ENCODE assay signal across 10 mouse cellular contexts in the genomic region with DNA sequence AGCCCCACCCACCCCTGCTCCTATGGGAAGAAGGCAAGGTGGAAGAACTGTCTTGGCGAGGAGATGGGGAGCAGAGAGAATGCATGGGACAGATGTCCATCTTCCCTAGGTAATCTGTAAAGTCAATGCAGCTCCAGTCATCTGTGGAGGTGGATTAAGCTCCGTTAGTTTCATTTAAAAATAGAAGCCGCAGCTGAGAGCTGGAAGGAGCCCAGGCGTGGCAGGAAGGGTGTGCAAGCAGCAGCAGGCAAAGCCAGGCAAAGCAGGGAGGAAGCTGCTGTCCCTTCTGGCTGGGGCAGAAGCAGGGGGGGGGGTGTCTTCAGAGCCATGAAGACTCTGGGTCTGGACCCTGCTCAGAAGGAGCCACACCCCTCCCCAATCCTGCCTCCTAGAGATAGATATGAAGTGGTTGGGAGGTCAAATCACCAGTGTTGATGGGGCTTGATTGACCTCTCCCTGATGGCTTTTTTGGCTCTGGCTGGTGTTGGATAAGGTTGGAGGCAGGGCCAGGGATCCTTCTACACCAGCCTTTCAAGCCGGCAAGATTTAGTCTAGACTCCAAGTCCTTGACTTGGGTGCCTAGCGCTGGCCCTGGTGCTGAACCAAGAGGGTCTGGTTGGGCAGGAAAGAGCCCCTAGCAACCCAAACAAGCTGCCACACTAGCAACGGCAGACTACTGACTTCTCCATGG. TPM values are rescaled to one million over a fixed set of nuclear protein-coding genes. Genes with fewer than 3 reads are reported as not detected.
DNase-seq lines count a peak whose midpoint lies in the region; ATAC-seq and TF ChIP-seq lines count a peak whose summit lies in the region.
"Had no signal": no experiment of that assay in that cellular context is flagged by ENCODE, and none has a peak within 500 bp of the region (broad histone marks: within the 10 kb centered on the region; RNA-seq: fewer than 3 reads in every experiment).

No protein-coding gene starts in this region.

- H3K4me3 ChIP-seq in MEL (ENCODE audit: control insufficient read depth in 1 of 2, insufficient read depth in 1 of 2, low read depth in 2 of 2, low read length in 2 of 2): no peak overlapping the region
- H3K4me3 ChIP-seq in limb, embryonic 11.5 days (ENCODE audit: low read depth, low read length): no peak overlapping the region
- no peak overlapping the region for H3K4me3 ChIP-seq in midbrain, embryonic 16.5 days (ENCODE audit: low read depth, low read length)

- peak; percentile 70 to 81 for DNase-seq in left cerebral cortex, adult 18-20 months (ENCODE audit: low spot score in 2 of 2)
- no peak for DNase-seq in left cerebral cortex, adult 11 months (ENCODE audit: low spot score)
- DNase-seq in MEL (ENCODE audit: low read depth, low spot score): peak; percentile 83
- DNase-seq in c-Kit-positive CD71-negative TER-119-negative erythroid progenitor cells, embryonic 14.5 days (ENCODE audit: low read depth): peak; percentile 78
- DNase-seq in limb, embryonic 11.5 days (ENCODE audit: low spot score): peak; percentile 77
- no peak for DNase-seq in cerebellum, adult 18-20 months

- no peak for TF ChIP-seq RAD21 in MEL (IDR thresholded peaks at IDR 0.05; ENCODE audit: low read depth, low read length)

- H3K9ac ChIP-seq in MEL (ENCODE audit: control insufficient read depth, low read depth, low read length, poor library complexity, severe bottlenecking): no peak overlapping the region
- no peak overlapping the region for H3K9ac ChIP-seq in limb, embryonic 11.5 days (ENCODE audit: low read length)
- no peak overlapping the region for H3K9ac ChIP-seq in midbrain, embryonic 16.5 days (ENCODE audit: low read depth, low read length)

- H3K4me1 ChIP-seq in MEL (ENCODE audit: control insufficient read depth in 1 of 2, insufficient read depth in 2 of 2, low read length in 2 of 2): peaks cover 8 to 43% of the 10 kb centered on the region in 2 experiments
- H3K4me1 ChIP-seq in limb, embryonic 11.5 days (ENCODE audit: control insufficient read depth, insufficient read depth, low read length): no peaks in the 10 kb centered on the region
- no peaks in the 10 kb centered on the region for H3K4me1 ChIP-seq in midbrain, embryonic 16.5 days (ENCODE audit: control insufficient read depth, insufficient read depth, low read length)

- no peak overlapping the region for H3K4me2 ChIP-seq in limb, embryonic 11.5 days (ENCODE audit: low read depth, severe bottlenecking)
- no peak overlapping the region for H3K4me2 ChIP-seq in midbrain, embryonic 16.5 days (ENCODE audit: low read length)

- TF ChIP-seq POLR2A in MEL (IDR thresholded peaks at IDR 0.05; ENCODE audit: control insufficient read depth in 1 of 2, insufficient read depth in 1 of 2, low read depth in 1 of 2, low read length in 2 of 2, poor library complexity in 1 of 2): no peak

- TF ChIP-seq EP300 in MEL (IDR thresholded peaks at IDR 0.05; ENCODE audit: low read depth in 1 of 2, low read length in 2 of 2): no peak

- ATAC-seq in limb, embryonic 11.5 days (ENCODE audit: insufficient number of reproducible peaks, low FRiP score, low TSS enrichment, low read depth): no peak
- ATAC-seq in midbrain, embryonic 16.5 days: no peak
- no peak for ATAC-seq in activated CD4-positive, CD25-positive, alpha-beta regulatory T cell, adult 4 months
- ATAC-seq: inflammation-experienced regulatory T-cells, adult 6 months had no signal

- no peaks in the 10 kb centered on the region for H3K9me3 ChIP-seq in MEL (replicated peaks; ENCODE audit: insufficient read depth, low read length)
- no peaks in the 10 kb centered on the region for H3K9me3 ChIP-seq in limb, embryonic 11.5 days (ENCODE audit: control insufficient read depth, low read length)
- no peaks in the 10 kb centered on the region for H3K9me3 ChIP-seq in midbrain, embryonic 16.5 days (replicated peaks; ENCODE audit: control insufficient read depth, low read length, poor library complexity, severe bottlenecking)

- peaks cover 0 to 19% of the 10 kb centered on the region in 2 experiments; a peak in 2 of 4 replicates for H3K36me3 ChIP-seq in MEL (ENCODE audit: control insufficient read depth in 1 of 2, insufficient read depth in 2 of 2, low read length in 2 of 2)
- no peaks in the 10 kb centered on the region for H3K36me3 ChIP-seq in limb, embryonic 11.5 days (ENCODE audit: control insufficient read depth, insufficient read depth, low read length)
- no peaks in the 10 kb centered on the region for H3K36me3 ChIP-seq in midbrain, embryonic 16.5 days (ENCODE audit: control insufficient read depth, insufficient read depth, low read length)

- 65% methylated on average over 7 of the region's 7 CpGs for WGBS in limb, embryonic 11.5 days
- 68% methylated on average over 7 of the region's 7 CpGs for WGBS in midbrain, embryonic 16.5 days

- H3K27ac ChIP-seq in MEL (ENCODE audit: control insufficient read depth, low read depth, low read length): no peak overlapping the region
- no peak overlapping the region for H3K27ac ChIP-seq in limb, embryonic 11.5 days (replicated peaks; ENCODE audit: low read depth, low read length)
- no peak overlapping the region for H3K27ac ChIP-seq in midbrain, embryonic 16.5 days (ENCODE audit: low read length)

- H3K27me3 ChIP-seq in MEL (ENCODE audit: control insufficient read depth in 1 of 2, insufficient read depth in 2 of 2, low read length in 2 of 2): no peaks in the 10 kb centered on the region
- H3K27me3 ChIP-seq in limb, embryonic 11.5 days (ENCODE audit: control insufficient read depth, insufficient read depth, low read length): no peaks in the 10 kb centered on the region
- no peaks in the 10 kb centered on the region for H3K27me3 ChIP-seq in midbrain, embryonic 16.5 days (ENCODE audit: control insufficient read depth, insufficient read depth, low read depth, low read length)

- TF ChIP-seq CTCF in MEL (IDR thresholded peaks at IDR 0.05 in 2 of 3, conservative IDR thresholded peaks at IDR 0.05 in 1 of 3; ENCODE audit: control insufficient read depth in 1 of 3, insufficient read depth in 1 of 3, low read depth in 2 of 3, low read length in 3 of 3, poor library complexity in 1 of 3, severe bottlenecking in 1 of 3): no peak

- no peaks in the 10 kb centered on the region for H3K79me2 ChIP-seq in MEL (ENCODE audit: control insufficient read depth, insufficient read depth, low read length, poor library complexity)

TF ChIP-seq in MEL, 35 proteins besides CTCF, POLR2A, EP300 and RAD21 (continues in another document):
- TF ChIP-seq USF1 (IDR thresholded peaks at IDR 0.05; ENCODE audit: low read depth, low read length) (no peak), ELF1 (IDR thresholded peaks at IDR 0.05; ENCODE audit: low read depth, low read length) (no peak), MXI1 (IDR thresholded peaks at IDR 0.05; ENCODE audit: low read depth, low read length) (no peak), KAT2A (conservative IDR thresholded peaks at IDR 0.05; ENCODE audit: low read depth, low read length) (no peak)

RNA-seq across cellular contexts. Expression of a gene that starts 9.8 kb away (rescaled TPM):
- total RNA-seq in left cerebral cortex, adult 18-20 months (2021): 1 to 10 TPM; 8.3 to 9.2 TPM
- 1.2 TPM in 1 of 2 replicates, not detected in the other for total RNA-seq in MEL (2012; rRNA removed)
- under 1 TPM in 1 of 2 experiments, not detected in 1; 0.43 TPM for polyA plus RNA-seq in MEL (2012; ENCODE audit: insufficient read depth in 1 of 2, insufficient read length in 2 of 2, low read depth in 1 of 2, low replicate concordance in 2 of 2, missing spikeins in 1 of 2)
- polyA plus RNA-seq in limb, embryonic 11.5 days (2014; fragmentation: Nextera tagmentation; extraction: Ambion mirVana): not detected in 2 replicates
- polyA plus RNA-seq in midbrain, embryonic 16.5 days (2015; fragmentation: Nextera tagmentation; extraction: Ambion mirVana): 0.40 and 0.62 TPM in 2 replicates
- under 1 TPM in 1 of 2 experiments, not detected in 1; 0.69 TPM for polyA plus RNA-seq in activated CD4-positive, CD25-positive, alpha-beta regulatory T cell, adult 4 months (2017; shearing (Covaris generic))
- polyA plus RNA-seq: forebrain, embryonic 11.5 days; inflammation-experienced regulatory T-cells, adult 6 months had no signal

RNA-seq across cellular contexts. Expression of a gene that starts 28.6 kb away (rescaled TPM):
- 100 to 1,000 TPM; 569 to 570 TPM for total RNA-seq in left cerebral cortex, adult 18-20 months (2021)
- total RNA-seq in MEL (2012; rRNA removed): not detected in 2 replicates
- polyA plus RNA-seq in MEL (2012; ENCODE audit: insufficient read depth in 1 of 2, insufficient read length in 2 of 2, low read depth in 1 of 2, low replicate concordance in 2 of 2, missing spikeins in 1 of 2): not detected
- 5.2 and 6.3 TPM in 2 replicates for polyA plus RNA-seq in limb, embryonic 11.5 days (2014; fragmentation: Nextera tagmentation; extraction: Ambion mirVana)
- 38.4 and 55.8 TPM in 2 replicates for polyA plus RNA-seq in midbrain, embryonic 16.5 days (2015; fragmentation: Nextera tagmentation; extraction: Ambion mirVana)
- not detected for polyA plus RNA-seq in activated CD4-positive, CD25-positive, alpha-beta regulatory T cell, adult 4 months (2017; shearing (Covaris generic))

RNA-seq across cellular contexts. Expression of a gene that starts 37.7 kb away (rescaled TPM):
- 10 to 100 TPM; 76.6 to 90.5 TPM for total RNA-seq in left cerebral cortex, adult 18-20 months (2021)
- total RNA-seq in MEL (2012; rRNA removed): 84.6 and 91.9 TPM in 2 replicates
- 100 to 1,000 TPM in 1 of 2 experiments, not detected in 1; 169 TPM for polyA plus RNA-seq in MEL (2012; ENCODE audit: insufficient read depth in 1 of 2, insufficient read length in 2 of 2, low read depth in 1 of 2, low replicate concordance in 2 of 2, missing spikeins in 1 of 2)
- polyA plus RNA-seq in limb, embryonic 11.5 days (2014; fragmentation: Nextera tagmentation; extraction: Ambion mirVana): 63.5 and 64.0 TPM in 2 replicates
- polyA plus RNA-seq in midbrain, embryonic 16.5 days (2015; fragmentation: Nextera tagmentation; extraction: Ambion mirVana): 53.5 and 61.2 TPM in 2 replicates
- 10 to 100 TPM; 34.1 to 40.2 TPM for polyA plus RNA-seq in activated CD4-positive, CD25-positive, alpha-beta regulatory T cell, adult 4 months (2017; shearing (Covaris generic))

RNA-seq across cellular contexts. Expression of a gene that starts 37.7 kb away (rescaled TPM):
- 10 to 100 TPM; 72.3 to 75.6 TPM for total RNA-seq in left cerebral cortex, adult 18-20 months (2021)
- total RNA-seq in MEL (2012; rRNA removed): 102 and 122 TPM in 2 replicates
- polyA plus RNA-seq in MEL (2012; ENCODE audit: insufficient read depth in 1 of 2, insufficient read length in 2 of 2, low read depth in 1 of 2, low replicate concordance in 2 of 2, missing spikeins in 1 of 2): 100 to 1,000 TPM in 1 of 2 experiments, not detected in 1; 263 TPM
- 129 and 131 TPM in 2 replicates for polyA plus RNA-seq in limb, embryonic 11.5 days (2014; fragmentation: Nextera tagmentation; extraction: Ambion mirVana)
- polyA plus RNA-seq in midbrain, embryonic 16.5 days (2015; fragmentation: Nextera tagmentation; extraction: Ambion mirVana): 188 and 194 TPM in 2 replicates
- polyA plus RNA-seq in activated CD4-positive, CD25-positive, alpha-beta regulatory T cell, adult 4 months (2017; shearing (Covaris generic)): 100 to 1,000 TPM in 1 of 2 experiments, 10 to 100 TPM in 1; 93.7 to 120 TPM

RNA-seq across cellular contexts. Expression of a gene that starts 55.0 kb away (rescaled TPM):
- not detected for total RNA-seq in left cerebral cortex, adult 18-20 months (2021)
- not detected in 2 replicates for total RNA-seq in MEL (2012; rRNA removed)
- under 1 TPM in 1 of 2 experiments, not detected in 1; 0.06 TPM for polyA plus RNA-seq in MEL (2012; ENCODE audit: insufficient read depth in 1 of 2, insufficient read length in 2 of 2, low read depth in 1 of 2, low replicate concordance in 2 of 2, missing spikeins in 1 of 2)
- not detected in 2 replicates for polyA plus RNA-seq in limb, embryonic 11.5 days (2014; fragmentation: Nextera tagmentation; extraction: Ambion mirVana)
- not detected in 2 replicates for polyA plus RNA-seq in midbrain, embryonic 16.5 days (2015; fragmentation: Nextera tagmentation; extraction: Ambion mirVana)
- under 1 TPM in 1 of 2 experiments, not detected in 1; 0.34 TPM for polyA plus RNA-seq in activated CD4-positive, CD25-positive, alpha-beta regulatory T cell, adult 4 months (2017; shearing (Covaris generic))
- polyA plus RNA-seq: forebrain, embryonic 11.5 days; inflammation-experienced regulatory T-cells, adult 6 months had no signal

Comparison
In these comparisons a context has a peak if more than half of its experiments do, and no peak if none do; other contexts are left out.
1. DNase-seq: peak in left cerebral cortex, adult 18-20 months (2 of 2), MEL (single experiment), c-Kit-positive CD71-negative TER-119-negative erythroid progenitor cells, embryonic 14.5 days (single experiment) and limb, embryonic 11.5 days (single experiment); none in left cerebral cortex, adult 11 months (single experiment) and cerebellum, adult 18-20 months (0 of 2).